Mouse (Mus musculus) cerebellum, adult 18-20 months (tissue): ENCODE results near the gene Irgq.

Source experiments
- DNase-seq, 2 experiments: peaks; one replicate each; pipeline ENCODE4 v3.0.0; 2021

The Irgq gene

DNA sequence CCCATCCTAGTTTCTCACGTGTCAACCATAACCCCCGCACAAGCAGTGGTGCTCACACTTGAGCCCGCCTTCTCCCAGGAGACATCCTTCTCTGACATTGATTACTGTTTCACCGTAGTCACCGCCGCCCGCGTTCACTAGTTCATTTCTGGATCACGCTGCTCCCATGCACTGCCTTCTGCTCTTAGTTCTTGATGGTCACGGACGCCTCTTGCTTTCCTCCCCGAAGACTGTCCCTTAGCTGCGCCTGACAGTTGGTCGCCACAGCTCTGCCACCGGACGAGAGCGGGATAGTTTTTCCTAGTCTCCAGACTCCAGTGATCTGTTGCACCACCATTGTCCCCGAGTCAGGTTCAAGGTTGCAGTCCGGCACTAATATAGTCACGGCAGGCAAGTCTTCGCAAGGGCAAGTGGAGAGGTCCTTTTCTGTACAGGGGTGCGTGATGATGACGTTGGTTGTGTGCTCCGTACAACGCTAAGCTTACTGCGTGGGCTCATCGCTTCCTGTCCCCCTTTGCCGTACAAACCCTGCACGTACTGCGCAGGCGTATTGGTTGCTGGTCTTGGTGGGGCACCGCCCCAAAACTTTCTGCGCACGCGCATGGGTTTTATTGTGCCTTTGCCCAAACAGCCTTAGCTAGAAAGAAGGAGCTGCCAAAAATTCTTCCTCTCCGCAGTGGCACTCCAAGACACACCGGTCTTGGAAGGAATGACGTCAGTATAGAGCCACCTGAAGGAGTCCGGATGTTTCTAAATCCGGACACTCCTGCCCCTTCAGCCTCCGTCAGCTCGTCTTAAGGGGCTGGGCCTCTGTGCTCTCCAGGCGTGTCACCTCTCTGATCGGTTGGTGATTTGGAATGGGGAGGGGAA is at the start of gene Irgq:
Irgq (plus strand) TSS at position 628 of the 870 bp plus-strand sequence.
- peak; percentile 99 for DNase-seq

DNA sequence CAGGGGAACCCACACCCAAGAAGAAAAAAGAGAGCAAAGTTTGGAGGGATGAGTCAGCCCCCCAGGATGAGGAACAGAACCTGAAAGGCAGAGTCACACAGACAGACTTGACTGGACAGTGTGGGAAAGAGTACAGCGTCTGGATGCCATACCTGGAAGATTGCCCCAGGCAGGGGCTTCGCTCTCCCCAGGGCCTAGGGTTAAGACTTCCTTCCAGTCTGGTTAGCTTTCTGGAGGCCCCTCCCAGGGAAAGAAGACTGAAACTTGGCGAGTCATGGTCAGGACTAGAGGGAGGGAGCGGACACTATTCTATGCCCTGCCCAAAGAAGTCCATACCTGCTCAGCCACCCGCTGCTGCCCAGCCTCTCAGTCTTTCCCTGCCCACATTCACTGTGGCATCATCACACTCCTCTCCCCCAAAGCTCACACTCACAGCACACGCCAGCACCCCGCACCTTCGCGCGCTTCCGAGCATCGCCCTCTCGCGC is 49.5 kb upstream of the Irgq start:
- no peak for DNase-seq

DNA sequence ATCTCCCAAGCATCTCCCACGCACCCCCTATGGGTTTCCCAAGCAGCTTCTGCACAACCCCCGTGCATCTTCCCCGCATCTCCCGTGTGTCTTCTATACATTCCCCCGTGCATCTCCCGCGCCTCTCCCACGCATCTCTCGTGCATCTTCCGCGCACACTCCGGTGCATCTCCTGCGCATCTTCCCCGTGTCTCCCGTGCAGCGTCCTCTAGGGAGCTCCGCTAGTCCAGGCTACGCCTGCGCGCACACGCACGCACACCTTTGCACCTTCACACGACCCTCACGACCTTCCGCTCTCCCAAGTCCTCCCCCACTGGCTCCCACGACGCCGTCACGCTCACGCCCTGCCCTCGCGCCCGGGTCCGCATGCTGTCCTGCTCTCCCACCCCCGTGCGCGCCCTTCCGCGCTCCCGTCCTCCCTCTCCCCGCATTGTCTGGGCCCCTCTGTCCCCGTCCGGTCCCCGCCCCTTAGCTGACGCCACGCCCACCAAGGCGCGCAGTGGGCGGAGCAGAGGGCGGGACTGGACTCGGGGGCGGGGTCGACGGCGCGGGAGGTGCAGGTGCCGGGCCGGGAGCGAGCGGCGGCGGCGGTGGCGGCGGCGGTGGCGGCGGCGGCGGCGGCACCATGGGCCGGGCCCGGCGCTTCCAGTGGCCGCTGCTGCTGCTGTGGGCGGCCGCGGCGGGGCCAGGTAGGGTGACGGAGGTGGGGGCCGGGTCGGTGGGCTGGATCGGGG is 48.8 kb upstream of the Irgq start, which contains the start of gene Cadm4:
Cadm4 (plus strand) TSS at position 550 of the 734 bp plus-strand sequence.
- peak; percentile 90 to 98 for DNase-seq

DNA sequence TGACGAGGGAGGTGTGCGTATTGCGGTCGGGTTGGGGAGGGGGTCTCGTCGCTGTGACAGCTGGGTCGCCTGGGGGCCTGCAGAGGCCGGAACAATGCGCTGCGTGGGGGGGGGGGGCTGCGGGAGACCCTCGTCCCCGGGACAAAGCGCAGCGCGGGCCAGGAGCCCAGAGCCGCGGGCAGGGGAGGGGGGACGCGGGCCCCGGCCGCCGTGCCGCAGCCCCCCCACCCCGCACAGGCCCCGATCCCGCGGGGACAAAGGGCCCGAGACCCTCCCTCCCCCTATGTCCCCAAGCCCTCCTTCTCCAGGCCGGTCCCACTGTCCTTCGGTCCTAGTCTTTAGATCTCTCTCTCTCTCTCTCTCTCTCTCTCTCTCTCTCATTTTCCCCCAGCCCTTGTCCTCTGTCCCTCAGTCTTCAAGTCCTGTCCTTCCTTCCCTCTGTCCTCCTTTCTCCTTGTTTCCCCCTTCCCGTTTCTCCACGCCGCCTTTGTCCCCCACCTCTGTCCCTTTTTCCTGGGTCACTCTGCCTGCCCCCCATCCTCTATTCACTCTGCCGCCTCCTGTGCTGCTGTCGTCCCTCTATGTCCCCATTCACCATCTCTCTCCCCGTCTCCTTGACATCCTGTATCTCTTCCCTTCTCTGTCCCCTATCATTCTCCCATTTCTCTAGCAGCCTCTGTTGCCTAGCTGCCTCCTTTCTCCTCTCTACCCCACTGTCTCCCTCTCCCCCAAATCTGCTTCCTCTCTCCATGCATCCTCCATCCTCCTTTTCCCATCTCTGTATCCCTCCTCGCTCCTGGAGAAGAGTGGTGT is 48.1 kb upstream of the Irgq start:
- no peak for DNase-seq

DNA sequence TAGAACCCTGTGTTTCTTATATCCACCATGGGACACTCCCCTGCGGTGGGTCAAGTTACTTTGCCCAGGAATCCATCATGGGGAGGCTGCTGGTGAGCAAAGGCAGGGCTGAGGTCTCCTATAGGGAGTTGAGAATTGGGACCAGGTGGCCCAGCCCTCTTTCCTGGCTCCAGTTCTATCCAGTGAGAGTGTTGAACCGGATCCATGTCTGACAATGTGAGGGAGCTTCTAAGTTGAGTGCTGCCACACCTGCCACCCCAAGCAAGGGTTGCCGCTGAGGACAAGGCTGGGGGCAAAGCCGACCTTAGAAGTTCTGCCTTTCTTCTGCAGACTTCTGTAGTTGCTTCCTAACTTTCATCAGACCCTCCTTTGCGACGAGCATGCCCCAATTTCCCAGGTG is 47.2 kb upstream of the Irgq start:
- peak in 1 of 2 experiments; percentile 32 for DNase-seq

DNA sequence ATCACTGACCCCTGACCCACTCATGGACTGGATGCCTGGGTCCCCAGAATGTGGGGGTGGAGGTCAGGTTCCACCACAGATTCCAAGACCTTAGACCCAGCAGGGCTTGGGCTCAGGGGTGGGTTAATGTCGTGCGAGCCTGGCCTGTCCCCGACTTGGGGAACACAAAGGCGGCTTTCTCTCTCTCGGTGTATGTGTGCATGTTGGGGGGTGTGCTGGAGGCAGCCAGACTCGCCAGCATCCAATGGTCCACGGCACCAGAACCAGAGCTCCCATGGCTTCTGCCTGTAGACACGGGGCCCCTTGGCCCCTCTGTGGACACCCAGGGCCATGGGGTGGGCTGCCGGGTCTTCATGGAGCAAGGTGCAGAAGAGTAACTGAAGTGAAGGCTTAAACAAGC is 45.0 kb upstream of the Irgq start:
- no peak for DNase-seq

DNA sequence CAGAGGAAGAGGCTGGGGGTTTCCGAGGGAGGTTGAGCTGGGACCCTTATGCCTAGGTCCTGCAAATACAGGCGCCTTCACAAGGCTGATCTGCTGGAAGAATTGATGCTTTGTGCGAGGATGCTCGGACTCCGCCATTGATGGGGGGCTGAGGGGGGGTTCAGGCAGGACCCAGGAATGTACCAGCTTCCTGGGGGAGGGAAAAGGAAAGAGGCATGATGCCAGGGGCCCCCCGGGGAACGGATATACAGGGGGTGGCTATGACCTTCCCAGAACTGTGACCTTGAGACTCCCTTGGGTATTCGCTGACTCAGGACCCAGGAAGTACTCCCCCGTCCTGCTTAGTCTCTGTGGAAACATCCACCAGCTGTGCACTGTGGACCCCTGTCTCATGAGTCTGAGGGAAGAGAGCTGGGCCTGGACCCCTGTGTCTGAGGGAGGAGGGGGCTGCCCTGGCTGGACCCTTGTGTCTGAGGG is 43.8 kb upstream of the Irgq start:
- peak in 1 of 2 experiments; percentile 24 for DNase-seq

DNA sequence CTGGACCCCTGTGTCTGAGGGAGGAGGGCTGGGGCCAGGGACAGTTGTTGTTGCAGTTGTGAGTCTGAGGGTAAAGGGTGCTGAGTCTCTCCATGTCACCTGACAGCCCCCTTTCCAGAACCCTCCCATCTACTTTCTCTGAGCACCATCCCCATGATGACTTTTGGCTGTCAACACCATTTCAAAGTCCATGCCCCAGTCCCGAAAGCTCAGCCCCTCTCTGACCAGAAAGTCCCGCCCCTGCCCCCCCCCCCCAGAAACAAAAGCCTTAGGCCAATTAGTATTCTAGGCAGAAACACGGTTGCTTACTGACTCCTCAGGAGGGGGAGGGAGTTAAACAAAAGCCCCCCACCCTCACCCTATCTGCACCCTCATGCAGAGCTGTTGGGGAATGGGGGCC is 43.1 kb upstream of the Irgq start:
- DNase-seq: no peak

DNA sequence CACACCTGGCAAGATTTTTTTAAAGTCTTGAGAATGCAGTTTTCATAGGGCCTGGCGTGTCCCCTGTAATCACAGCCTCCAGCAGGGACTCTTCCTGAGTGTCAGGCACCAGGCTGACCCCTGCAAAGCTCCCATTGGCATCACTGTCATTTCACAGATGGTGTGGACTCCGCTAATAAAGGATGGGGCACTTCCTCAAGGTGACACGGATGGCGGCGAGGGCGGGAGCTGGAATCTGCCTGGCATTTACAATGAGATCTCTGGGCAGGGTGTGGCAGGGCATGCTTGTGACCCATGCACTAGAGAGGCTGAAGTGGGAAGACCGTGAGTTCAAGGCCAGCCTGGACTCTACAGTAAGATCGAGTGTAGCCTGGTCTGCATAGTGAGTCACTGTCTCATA is 42.2 kb upstream of the Irgq start:
- peak in 1 of 2 experiments; percentile 59 for DNase-seq

DNA sequence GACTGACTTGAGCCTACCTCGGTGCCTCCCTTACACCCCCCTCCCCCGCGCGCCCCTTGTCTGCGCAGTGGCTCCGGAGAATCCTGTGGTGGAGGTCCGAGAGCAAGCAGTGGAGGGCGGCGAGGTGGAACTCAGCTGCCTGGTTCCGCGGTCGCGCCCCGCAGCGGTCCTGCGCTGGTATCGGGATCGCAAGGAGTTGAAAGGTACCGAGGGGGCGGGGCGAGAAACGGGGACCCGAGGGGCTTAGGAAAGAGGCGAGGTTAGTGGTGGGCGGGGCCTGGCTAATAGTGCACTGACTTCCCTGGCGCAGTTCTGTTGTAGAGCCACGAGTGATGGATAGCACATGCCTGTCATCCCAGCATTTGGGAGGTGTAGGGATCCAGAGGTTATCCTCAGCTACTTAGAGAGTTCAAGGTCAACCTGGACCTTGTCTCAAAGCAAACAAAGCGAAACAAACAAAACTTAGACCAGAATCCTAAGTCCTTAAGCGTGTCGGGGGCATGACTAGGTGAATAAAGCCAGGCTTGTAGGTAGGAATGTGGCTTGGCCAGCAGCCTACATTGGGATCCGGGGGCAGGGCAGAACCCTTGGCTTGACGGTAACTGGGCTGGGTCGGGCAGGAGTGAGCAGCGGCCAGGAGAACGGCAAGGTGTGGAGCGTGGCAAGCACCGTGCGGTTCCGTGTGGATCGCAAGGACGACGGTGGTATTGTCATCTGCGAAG is 30.5 kb upstream of the Irgq start:
- DNase-seq: no peak

DNA sequence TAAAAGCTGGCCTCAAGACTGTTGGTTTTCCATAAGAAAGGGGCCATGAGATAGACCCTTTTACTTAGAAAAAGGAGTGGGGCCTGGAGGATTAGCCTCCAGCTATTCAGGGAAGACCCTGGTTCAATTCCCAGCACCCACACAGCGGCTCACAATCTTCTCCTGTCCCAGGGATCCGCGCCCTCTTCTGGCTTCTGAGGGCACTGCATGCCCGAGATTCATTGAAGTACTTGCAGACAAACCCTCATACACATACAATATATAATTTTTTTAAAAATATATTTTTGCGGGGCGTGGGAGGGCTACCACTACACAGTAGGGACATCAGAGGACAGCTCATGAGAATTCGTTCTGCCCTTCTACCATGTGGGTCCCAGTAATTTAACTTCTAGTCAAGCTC is 29.6 kb upstream of the Irgq start:
- peak in 1 of 2 experiments; percentile 48 for DNase-seq

DNA sequence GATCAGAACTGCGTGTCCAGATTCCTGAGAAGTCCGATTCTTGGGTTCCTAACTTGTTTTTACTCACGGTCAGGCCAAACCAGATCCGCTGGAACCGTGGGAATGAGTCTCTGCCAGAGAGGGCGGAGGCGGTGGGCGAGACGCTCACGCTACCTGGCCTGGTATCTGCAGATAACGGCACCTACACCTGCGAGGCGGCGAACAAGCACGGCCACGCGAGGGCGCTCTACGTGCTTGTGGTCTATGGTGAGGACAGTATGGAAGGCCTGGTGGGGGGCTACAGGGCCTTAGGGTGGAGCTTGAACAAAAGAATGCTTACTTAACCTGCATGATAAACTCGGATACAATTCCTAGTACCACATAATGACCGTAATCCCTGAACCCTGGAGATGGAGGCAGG is 29.0 kb upstream of the Irgq start:
- peak in 1 of 2 experiments; percentile 50 for DNase-seq

DNA sequence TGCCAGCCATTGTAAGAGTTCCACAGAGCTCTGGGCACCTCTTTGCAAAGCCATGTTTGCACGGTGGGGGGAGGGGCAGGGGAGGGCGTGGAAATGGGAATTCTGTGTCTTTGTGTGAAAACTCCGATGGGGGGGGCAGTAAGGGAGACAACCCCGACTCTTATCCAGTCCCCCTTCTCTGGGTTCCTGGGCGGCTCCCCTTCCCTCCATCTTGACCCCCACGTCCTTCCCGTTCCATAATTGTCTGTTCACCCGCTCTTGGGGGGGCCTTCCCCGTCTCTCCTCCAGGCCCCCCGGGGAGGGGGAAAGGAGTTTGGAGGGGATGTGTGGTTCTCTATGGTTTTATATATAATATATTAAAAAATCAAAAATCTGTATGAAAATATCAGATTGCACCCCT is 26.5 kb upstream of the Irgq start:
- no peak for DNase-seq

DNA sequence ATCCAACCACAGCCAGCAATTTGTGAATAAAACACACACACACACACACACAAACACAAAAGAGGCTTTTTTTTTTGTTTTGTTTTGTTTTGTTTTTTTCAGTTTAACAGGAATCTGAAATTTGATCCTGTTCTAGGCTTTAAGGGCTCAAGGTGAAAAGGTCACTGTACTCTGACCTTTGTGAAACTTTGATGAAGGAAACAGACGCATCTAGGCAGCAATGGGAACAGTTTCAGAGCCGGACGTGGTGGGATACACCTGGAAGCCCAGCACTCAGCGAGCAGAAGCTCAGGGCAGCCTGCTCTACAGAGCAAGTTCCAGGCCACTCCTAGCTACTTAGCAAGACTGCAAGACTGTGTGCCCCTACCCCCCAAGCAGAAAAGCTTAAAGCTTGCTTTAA is 25.6 kb upstream of the Irgq start:
- no peak for DNase-seq

DNA sequence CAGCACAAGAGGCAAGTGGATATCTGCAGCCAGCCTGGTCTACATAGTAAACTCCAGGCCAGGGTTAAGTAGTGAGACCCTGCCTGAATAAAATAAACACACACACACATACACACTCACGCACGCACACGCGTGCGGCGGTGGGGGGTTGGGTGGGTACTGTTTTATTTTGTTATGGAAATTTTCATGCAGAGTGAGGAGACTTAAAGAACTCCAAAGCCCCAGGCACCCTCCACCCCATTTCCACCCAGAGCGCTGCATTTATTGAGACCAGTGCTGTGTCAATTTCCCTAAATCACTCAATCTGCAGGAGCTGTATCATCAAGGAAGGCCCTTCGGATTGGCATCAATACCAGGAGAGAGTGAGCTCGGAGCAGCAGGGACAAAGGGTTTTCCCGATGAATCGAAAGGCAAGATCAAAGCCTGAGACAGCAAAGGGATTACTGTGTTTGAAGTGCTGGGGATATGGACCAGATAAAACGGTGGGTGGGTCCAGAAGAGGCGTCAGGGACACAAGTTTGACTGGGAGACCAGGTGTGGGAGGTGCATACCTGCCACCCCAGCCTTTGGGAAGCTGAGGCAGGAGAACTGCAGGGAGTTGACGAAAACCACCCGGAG is 24.9 kb upstream of the Irgq start:
- DNase-seq: no peak

DNA sequence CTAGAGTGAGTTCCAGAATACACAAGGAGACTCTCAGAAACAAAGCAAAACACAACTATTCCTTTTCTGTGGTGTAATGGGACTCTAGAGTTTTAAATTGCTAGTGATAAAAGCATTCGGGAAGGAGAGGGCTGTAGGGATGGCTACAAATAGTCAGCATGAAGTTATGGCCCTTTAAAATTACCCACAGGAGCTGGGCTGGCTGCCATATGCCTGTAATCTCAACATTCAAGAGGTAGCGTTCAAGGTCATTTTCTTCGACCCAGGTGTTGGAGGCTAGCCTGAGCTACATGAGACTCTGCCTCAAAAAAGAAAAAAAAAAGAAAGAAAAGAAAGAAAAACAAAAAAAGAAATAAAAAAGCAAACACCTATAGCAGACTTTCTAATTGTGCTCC is 24.4 kb upstream of the Irgq start:
- DNase-seq: peak in 1 of 2 experiments; percentile 53

DNA sequence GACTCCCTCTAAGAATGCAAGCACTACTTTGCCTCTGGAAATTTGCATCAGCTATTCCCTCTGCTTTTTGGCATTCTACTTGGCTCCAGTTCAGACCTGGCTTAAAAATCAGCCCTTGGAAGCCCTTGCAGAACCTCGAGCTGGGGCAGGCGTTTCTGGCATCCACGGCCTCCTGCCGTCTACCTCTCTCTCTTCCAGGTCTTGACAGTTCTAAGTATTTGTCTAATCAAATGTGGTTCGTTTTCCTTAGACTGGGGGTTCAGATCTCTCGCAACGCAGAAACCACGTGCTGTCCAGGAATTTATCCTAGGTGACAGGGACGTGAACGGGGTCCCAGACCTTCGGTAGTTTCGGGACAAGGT is 24.0 kb upstream of the Irgq start:
- DNase-seq: peak; percentile 76 to 78

DNA sequence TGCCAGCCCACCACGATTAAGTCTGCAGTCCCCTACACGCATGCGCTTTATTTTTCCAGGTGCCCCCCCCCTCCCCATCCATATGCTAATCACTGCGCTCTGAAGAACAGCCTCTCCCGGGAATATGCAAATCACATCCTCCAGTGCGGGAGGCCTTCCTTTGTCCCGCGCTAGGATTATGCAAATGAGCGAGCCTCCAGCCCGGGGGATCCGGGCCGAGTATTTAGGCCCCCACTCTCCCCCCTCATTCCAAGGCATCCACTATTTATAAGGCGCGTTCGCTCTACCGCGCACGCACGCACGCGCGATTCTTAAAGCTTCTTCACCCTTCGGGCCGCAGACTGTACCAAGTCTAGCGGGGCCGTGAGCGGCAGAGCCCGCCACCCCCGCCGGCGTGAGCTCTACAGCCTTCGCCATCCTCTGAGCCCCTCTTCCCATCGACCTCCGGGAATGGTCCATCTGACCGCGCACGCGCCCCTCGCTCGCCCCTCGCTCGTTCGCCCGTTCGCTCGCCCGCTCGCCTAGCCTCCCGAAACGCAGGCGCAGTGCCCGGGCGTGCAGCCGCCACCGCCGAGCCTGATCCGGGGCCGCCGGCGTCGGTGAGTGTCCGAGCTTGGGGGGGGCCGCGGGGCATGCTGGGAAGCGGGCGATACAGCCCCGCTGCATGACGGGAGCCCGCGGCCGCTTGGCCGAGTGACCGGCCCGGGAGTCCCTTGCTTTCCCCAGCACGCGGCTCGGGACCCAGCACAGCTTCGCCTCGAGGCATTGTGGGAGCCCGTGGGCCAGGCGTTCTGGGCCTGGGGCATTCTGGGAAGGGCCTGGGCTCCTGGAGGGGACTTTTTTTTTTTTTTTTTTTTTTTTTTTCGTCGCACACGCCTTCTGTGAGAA is 23.4 kb upstream of the Irgq start, which contains the start of gene Zfp428:
Zfp428 (plus strand) TSS at position 169 of the 888 bp plus-strand sequence.
- DNase-seq: peak; percentile 83 to 93

DNA sequence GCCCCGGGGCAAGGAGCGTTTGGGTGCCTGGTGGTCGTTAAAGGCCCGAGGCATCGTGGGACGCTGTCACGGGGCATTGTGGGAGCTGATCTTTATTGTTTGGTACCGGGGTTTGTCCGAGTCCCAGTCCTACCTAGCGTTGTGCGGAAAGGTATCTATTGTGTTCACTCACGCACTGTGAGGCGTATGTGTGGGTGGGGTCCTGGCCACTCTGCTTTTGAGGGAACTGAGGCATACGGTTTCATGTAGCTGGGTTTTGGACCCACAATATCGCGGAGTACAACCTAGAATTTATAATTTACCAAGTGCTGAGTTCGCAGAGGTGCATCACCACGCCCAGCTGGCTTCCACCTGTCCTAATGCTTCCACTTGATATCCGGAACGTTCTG is 22.8 kb upstream of the Irgq start:
- DNase-seq: no peak

DNA sequence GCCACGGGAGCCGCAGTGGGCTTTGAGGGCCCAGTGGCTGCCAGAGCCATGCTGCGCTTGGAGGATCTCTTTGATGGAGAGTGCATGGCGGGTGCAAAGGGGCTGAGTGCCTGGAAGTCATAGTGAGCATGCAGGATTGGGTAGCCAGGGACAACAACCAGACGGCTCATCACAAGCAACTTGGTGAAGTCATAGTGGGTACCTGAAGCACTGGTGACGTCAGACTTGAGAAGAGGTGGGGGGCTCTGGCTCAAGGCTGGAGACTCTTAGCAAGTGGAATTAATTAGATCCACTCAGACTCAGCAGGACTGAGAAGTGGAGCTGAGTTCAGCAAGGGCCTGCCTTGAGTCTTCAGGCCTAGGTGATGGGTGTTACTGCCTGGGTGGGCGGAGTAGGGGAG is 18.1 kb upstream of the Irgq start, which contains the start of gene AC161166.1:
AC161166.1 (minus strand) TSS at position 101 of the 400 bp plus-strand sequence.
- no peak for DNase-seq
